1 mouse cellular context compared by ENCODE assay signal in the genomic region with DNA sequence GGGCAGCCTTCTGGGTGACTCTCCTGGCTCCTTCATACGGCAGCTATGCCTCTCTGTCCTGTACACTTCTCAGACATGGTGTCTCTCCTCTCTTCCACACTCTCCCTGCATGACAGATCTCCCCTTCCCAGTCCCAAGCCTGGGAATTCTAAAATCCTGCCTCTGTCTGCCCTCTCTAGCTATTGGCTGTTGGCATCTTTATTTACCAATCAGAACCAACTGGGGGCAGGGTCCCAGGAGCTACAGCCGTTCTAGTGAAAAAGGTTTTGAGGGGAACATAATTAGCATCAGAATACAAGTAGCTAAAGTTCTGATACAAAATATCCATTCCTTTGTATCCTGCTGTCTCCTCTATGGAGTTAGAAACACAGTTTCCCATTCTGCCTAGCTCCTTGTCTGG.
TF ChIP-seq lines count a peak whose summit lies in the region.

No protein-coding gene starts in this region.

TF ChIP-seq in ES-E14, 5 proteins besides CTCF, POLR2A, EP300 and RAD21:
- no peak for TF ChIP-seq HCFC1 (IDR thresholded peaks at IDR 0.05; ENCODE audit: borderline replicate concordance, insufficient read depth, low read length)
- no peak for TF ChIP-seq CHD2 (IDR thresholded peaks at IDR 0.05; ENCODE audit: low read depth, low read length)
- TF ChIP-seq ZC3H11A (IDR thresholded peaks at IDR 0.05; ENCODE audit: borderline replicate concordance, low read depth, low read length), result no peak
- no peak for TF ChIP-seq MAFK (IDR thresholded peaks at IDR 0.05; ENCODE audit: insufficient read depth, low read depth, low read length)
- no peak for TF ChIP-seq ZNF384 (IDR thresholded peaks at IDR 0.05; ENCODE audit: low read depth, low read length)
